Mouse (Mus musculus) forebrain, embryonic 11.5 days (tissue): Measurements from ENCODE around the gene Swi5. TPM values are rescaled to one million over a fixed set of nuclear protein-coding genes. Genes with fewer than 3 reads are reported as not detected.

Source experiments
- ATAC-seq: fragments of 200-750 bp; cut with Nextera tagmentation; replicated peaks from 2 replicates; pipeline ENCODE4 v1.8.0; 2017; ENCODE audit warnings: moderate TSS enrichment; ENCODE audit not compliant: low FRiP score
- DNase-seq: peaks from one replicate; pipeline ENCODE4 v3.0.0-alpha.2; 2017; ENCODE audit warnings: low spot score
- H3K27ac ChIP-seq: fragments of 300-500 bp; sonication (generic); 2 replicates; pipeline ENCODE4 v1.5.1; 2014; ENCODE audit warnings: low read depth, low read length
- H3K27me3 ChIP-seq: fragments of 300-500 bp; sonication (generic); 2 replicates; pipeline ENCODE4 v1.6.1; 2014; ENCODE audit warnings: mild to moderate bottlenecking, low read length, mixed read lengths; ENCODE audit not compliant: control insufficient read depth, insufficient read depth
- H3K36me3 ChIP-seq: fragments of 300-500 bp; sonication (generic); 2 replicates; pipeline ENCODE4 v1.6.1; 2014; ENCODE audit warnings: mild to moderate bottlenecking, low read length, moderate library complexity, mixed read lengths; ENCODE audit not compliant: control insufficient read depth, insufficient read depth
- H3K4me1 ChIP-seq: fragments of 300-500 bp; sonication (generic); replicated peaks from 2 replicates; pipeline ENCODE4 v1.6.1; 2014; ENCODE audit warnings: low read length, mixed read lengths; ENCODE audit not compliant: control insufficient read depth, insufficient read depth
- H3K4me2 ChIP-seq: fragments of 300-500 bp; sonication (generic); 2 replicates; pipeline ENCODE4 v1.6.1; 2014; ENCODE audit warnings: low read depth, mild to moderate bottlenecking, low read length, moderate library complexity, mixed read lengths; ENCODE audit not compliant: severe bottlenecking
- H3K4me3 ChIP-seq: fragments of 300-500 bp; sonication (generic); 2 replicates; pipeline ENCODE4 v1.5.1; 2014; ENCODE audit warnings: low read depth, low read length
- H3K9ac ChIP-seq: fragments of 300-500 bp; sonication (generic); 2 replicates; pipeline ENCODE4 v1.6.1; 2014; ENCODE audit warnings: low read length
- H3K9me3 ChIP-seq: fragments of 300-500 bp; sonication (generic); 2 replicates; pipeline ENCODE4 v1.6.1; 2016; ENCODE audit warnings: low read length, mixed read lengths; ENCODE audit not compliant: control insufficient read depth
- WGBS: fragments of 180-500 bp; shearing (Covaris S2); extraction: QIAGEN DNeasy Blood & Tissue Kit; methylation state at CpG from one replicate; pipeline ENCODE4 v1.1.7; 2014; 5-methylcytosine and 5-hydroxymethylcytosine counted together
- polyA plus RNA-seq: library from polyadenylated mRNA; unstranded; fragments of >200 nt; fragmentation: Nextera tagmentation; extraction: Ambion mirVana; gene quantifications from 2 replicates; pipeline ENCODE4 v1.2.1, GENCODE M21; 2014

The Swi5 gene
- polyA plus RNA-seq, 1 experiment from 2014 or later: 345 TPM

- H3K9me3 ChIP-seq: no peaks in the 10 kb centered on the region
- no peaks in the 10 kb centered on the region for H3K4me1 ChIP-seq
- H3K9ac ChIP-seq: no peak overlapping the region
- ATAC-seq (no peak), DNase-seq (no peak)
- no peak overlapping the region for H3K4me2 ChIP-seq
- no peaks in the 10 kb centered on the region for H3K27me3 ChIP-seq
- WGBS: 83% methylated on average over 3 of the region's 3 CpGs
- no peak overlapping the region for H3K4me3 ChIP-seq
- peaks cover 7% of the 10 kb centered on the region for H3K36me3 ChIP-seq
- no peak overlapping the region for H3K27ac ChIP-seq
These were observed 12.1 kb downstream of the Swi5 start for GRCm38 (mm10) chr2:32275823-32276222.

- 35% methylated on average over 4 of the region's 4 CpGs for WGBS
- peaks cover 8% of the 10 kb centered on the region; the same call in 1 of the 2 replicates for H3K4me1 ChIP-seq
- DNase-seq: peak; percentile 70
These were observed 27.2 kb downstream of the Swi5 start for GRCm38 (mm10) chr2:32260635-32261034.

GRCm38 (mm10) chr2:32259657-32260417 is 28.0 kb downstream of the Swi5 start, which contains the start of gene Uck1:
Gene Uck1 (minus strand): TSS chr2:32260159.
- Histone ChIP-seq H3K4me2 (peak within 1 kb of the TSS; percentile 74), H3K4me1 (peaks cover 8% of the 10 kb centered on the region; the same call in 1 of the 2 replicates), H3K27ac (no peak within 1 kb of the TSS), H3K9me3 (no peaks in the 10 kb centered on the region), H3K36me3 (peaks cover 5% of the 10 kb centered on the region; the same call in 1 of the 2 replicates), H3K4me3 (peak within 1 kb of the TSS; percentile 89), H3K27me3 (no peaks in the 10 kb centered on the region), H3K9ac (peak within 1 kb of the TSS; percentile 84)
- DNase-seq: peak; percentile 92
- WGBS: 2% methylated on average over 59 of the region's 59 CpGs
- peak; percentile 90 for ATAC-seq

More at GRCm38 (mm10) chr2:32260635-32261034, 27.2 kb downstream of the Swi5 start:
- Histone ChIP-seq H3K9ac (no peak overlapping the region), H3K27me3 (no peaks in the 10 kb centered on the region), H3K9me3 (no peaks in the 10 kb centered on the region), H3K4me2 (no peak overlapping the region; the same call in 1 of the 2 replicates), H3K36me3 (peaks cover 5% of the 10 kb centered on the region; the same call in 1 of the 2 replicates), H3K4me3 (0 out of 2 replicates have a peak overlapping the region, but pooled peaks have one; percentile 89), H3K27ac (no peak overlapping the region)
- no peak; the same call in 1 of the 2 replicates for ATAC-seq

GRCm38 (mm10) chr2:32258887-32259533 is 28.9 kb downstream of the Swi5 start:
- peaks cover 10% of the 10 kb centered on the region; the same call in 1 of the 2 replicates for H3K36me3 ChIP-seq
- peak overlapping the region; percentile 89 for H3K4me3 ChIP-seq
- H3K9me3 ChIP-seq: no peaks in the 10 kb centered on the region
- no peak overlapping the region for H3K27ac ChIP-seq
- DNase-seq (no peak), ATAC-seq (no peak)
- peak overlapping the region; percentile 84 for H3K9ac ChIP-seq
- H3K4me2 ChIP-seq: peak overlapping the region; percentile 74
- H3K4me1 ChIP-seq: peaks cover 8% of the 10 kb centered on the region; the same call in 1 of the 2 replicates
- 71% methylated on average over 6 of the region's 6 CpGs for WGBS
- no peaks in the 10 kb centered on the region for H3K27me3 ChIP-seq

GRCm38 (mm10) chr2:32256273-32256672 is 31.6 kb downstream of the Swi5 start:
- no peak for DNase-seq
- Histone ChIP-seq H3K36me3 (peaks cover 17% of the 10 kb centered on the region; the same call in 1 of the 2 replicates), H3K27ac (no peak overlapping the region), H3K27me3 (no peaks in the 10 kb centered on the region), H3K4me2 (no peak overlapping the region), H3K9me3 (no peaks in the 10 kb centered on the region), H3K9ac (no peak overlapping the region), H3K4me3 (no peak overlapping the region), H3K4me1 (peaks cover 8% of the 10 kb centered on the region; the same call in 1 of the 2 replicates)
- 96% methylated on average over 11 of the region's 11 CpGs for WGBS
- ATAC-seq: no peak

GRCm38 (mm10) chr2:32254563-32254962 is 33.3 kb downstream of the Swi5 start:
- no peak for ATAC-seq

GRCm38 (mm10) chr2:32253352-32253751 is 34.5 kb downstream of the Swi5 start:
- Histone ChIP-seq H3K27me3 (no peaks in the 10 kb centered on the region), H3K9ac (no peak overlapping the region), H3K27ac (no peak overlapping the region), H3K9me3 (no peaks in the 10 kb centered on the region), H3K4me2 (no peak overlapping the region), H3K4me1 (no peaks in the 10 kb centered on the region), H3K36me3 (peaks cover 21% of the 10 kb centered on the region; the same call in 1 of the 2 replicates), H3K4me3 (no peak overlapping the region)
- ATAC-seq (no peak), DNase-seq (no peak)
- WGBS: 94% methylated on average over 1 of the region's 1 CpGs

More at GRCm38 (mm10) chr2:32254563-32254962, 33.3 kb downstream of the Swi5 start:
- H3K9ac ChIP-seq: no peak overlapping the region
- H3K36me3 ChIP-seq: peaks cover 17% of the 10 kb centered on the region; the same call in 1 of the 2 replicates
- H3K4me2 ChIP-seq: no peak overlapping the region
- no peak overlapping the region for H3K4me3 ChIP-seq
- H3K27me3 ChIP-seq: no peaks in the 10 kb centered on the region
- H3K9me3 ChIP-seq: no peaks in the 10 kb centered on the region
- no peak overlapping the region for H3K27ac ChIP-seq
- DNase-seq: no peak
- H3K4me1 ChIP-seq: peaks cover 8% of the 10 kb centered on the region; the same call in 1 of the 2 replicates
- 87% methylated on average over 5 of the region's 5 CpGs for WGBS

GRCm38 (mm10) chr2:32252658-32253057 is 35.2 kb downstream of the Swi5 start:
- DNase-seq: no peak
- 89% methylated on average over 5 of the region's 5 CpGs for WGBS
- H3K36me3 ChIP-seq: peaks cover 20% of the 10 kb centered on the region; the same call in 1 of the 2 replicates
- no peak overlapping the region for H3K4me3 ChIP-seq
- H3K4me2 ChIP-seq: no peak overlapping the region
- H3K27me3 ChIP-seq: no peaks in the 10 kb centered on the region
- no peaks in the 10 kb centered on the region for H3K4me1 ChIP-seq
- no peaks in the 10 kb centered on the region for H3K9me3 ChIP-seq
- ATAC-seq: no peak
- no peak overlapping the region for H3K9ac ChIP-seq
- no peak overlapping the region for H3K27ac ChIP-seq
